ENCODE assay signal across 9 mouse cellular contexts in genomic region chr8:11771608-11772007, GRCm38 (mm10).
"Had no signal": no experiment of that assay in that cellular context is flagged by ENCODE, and none has a peak within 500 bp of the region (broad histone marks: within the 10 kb centered on the region; RNA-seq: fewer than 3 reads in every experiment).

No protein-coding gene starts in this region.

- H3K4me3 ChIP-seq: intestine, embryonic 15.5 days; limb, embryonic 15.5 days; neural tube, embryonic 12.5 days had no signal

- H3K27me3 ChIP-seq: intestine, embryonic 15.5 days; limb, embryonic 15.5 days; neural tube, embryonic 12.5 days had no signal

- H3K4me2 ChIP-seq: intestine, embryonic 15.5 days; limb, embryonic 15.5 days; neural tube, embryonic 12.5 days had no signal

- ATAC-seq: intestine, embryonic 15.5 days had no signal

- H3K9me3 ChIP-seq: intestine, embryonic 15.5 days; limb, embryonic 15.5 days; neural tube, embryonic 12.5 days had no signal

- H3K36me3 ChIP-seq: intestine, embryonic 15.5 days had no signal

- H3K27ac ChIP-seq: intestine, embryonic 15.5 days; limb, embryonic 15.5 days; liver, embryonic 14.5 days; neural tube, embryonic 12.5 days; stomach, postnatal 0 days had no signal

- DNase-seq: layer of hippocampus, postnatal 36 days; lung, adult 18-20 months; midbrain, embryonic 14.5 days; thymus, postnatal 4 days had no signal

- H3K9ac ChIP-seq: intestine, embryonic 15.5 days; limb, embryonic 15.5 days; liver, embryonic 14.5 days; neural tube, embryonic 12.5 days had no signal
